Mouse (Mus musculus): ENCODE measurements around the gene Zfp747.

GRCm38 (mm10) chr7:127411418-127411817 lies 35.6 kb upstream of the Zfp747 start:
- no peak for TF ChIP-seq POLR2A (IDR thresholded peaks at IDR 0.05; ENCODE audit: insufficient read depth, low read depth, low read length)
- no peak for TF ChIP-seq CTCF (IDR thresholded peaks at IDR 0.05; ENCODE audit: insufficient read depth, low read depth, low read length)
